Mouse (Mus musculus): ENCODE measurements around the gene Grm8.

DNA sequence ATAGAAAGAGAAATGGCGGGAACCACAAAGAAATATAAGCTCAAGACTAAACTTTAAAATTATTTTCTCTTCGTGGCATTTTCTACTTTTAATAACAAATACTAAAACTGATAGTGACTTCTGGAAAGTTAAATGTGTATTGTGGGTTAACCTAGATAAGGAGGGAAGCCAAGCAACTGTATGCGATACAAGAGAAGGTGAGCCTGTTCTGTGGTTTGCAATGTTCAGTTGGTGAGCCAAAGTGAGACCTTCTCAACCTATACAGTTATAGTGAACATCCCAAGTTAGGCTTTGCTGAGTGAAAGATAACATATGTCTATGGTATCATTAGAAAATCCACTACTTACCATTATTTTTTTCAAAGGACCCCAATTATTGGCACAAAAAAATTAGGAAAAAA lies 233.6 kb downstream of the Grm8 start:
- TF ChIP-seq POLR2A (IDR thresholded peaks at IDR 0.05; ENCODE audit: control insufficient read depth in 1 of 2, insufficient read depth in 1 of 2, low read depth in 1 of 2, low read length in 2 of 2, poor library complexity in 1 of 2) (no peak), JUND (IDR thresholded peaks at IDR 0.05; ENCODE audit: low read depth, low read length) (no peak), CTCF (IDR thresholded peaks at IDR 0.05 in 2 of 3, conservative IDR thresholded peaks at IDR 0.05 in 1 of 3; ENCODE audit: control insufficient read depth in 1 of 3, insufficient read depth in 1 of 3, low read depth in 2 of 3, low read length in 3 of 3, poor library complexity in 1 of 3, severe bottlenecking in 1 of 3) (no peak), MAFK (IDR thresholded peaks at IDR 0.05; ENCODE audit: borderline replicate concordance, low read depth, low read length) (no peak)

All from MEL (cell line).